Mouse (Mus musculus) neutrophil, adult 83 days (primary cell): ENCODE measurements around the gene Taf7l. TPM values are rescaled to one million over a fixed set of nuclear protein-coding genes. Genes with fewer than 3 reads are reported as not detected.

Experiments used
- total RNA-seq, 2 experiments: library from RNA; stranded (reverse); gene quantifications; one replicate each; pipeline ENCODE4 v1.2.4; 2023

Gene Taf7l
- total RNA-seq: not detected

DNA sequence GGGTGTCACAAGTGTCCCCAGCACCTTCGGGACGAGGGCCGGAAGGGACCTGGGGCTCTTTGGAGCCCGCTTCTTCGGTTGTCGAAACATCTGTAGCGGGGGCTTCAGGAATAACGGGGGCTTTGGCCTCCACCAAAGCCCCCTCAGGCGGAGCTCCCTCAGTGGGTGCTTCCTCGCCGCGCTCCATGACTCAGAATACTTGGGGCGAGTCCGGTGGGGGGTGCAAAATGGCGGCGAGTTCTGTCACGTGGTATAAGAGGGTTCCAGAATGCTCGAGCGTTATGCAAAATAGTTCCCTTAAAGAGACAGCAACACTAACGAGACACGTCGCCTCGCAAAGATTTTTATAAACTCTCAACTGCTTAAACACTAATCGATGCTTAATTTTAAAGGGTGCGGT lies at the start of gene Taf7l:
TSS of gene Taf7l (minus strand) at position 201 of the 400 bp plus-strand sequence.

Other genes starting within 250 kb of the Taf7l start
- gene Trmt2b, start 199.5 kb downstream of the Taf7l start, total RNA-seq: 10 to 100 TPM; 14.6 to 16.4 TPM
- gene Tmem35a, start 181.3 kb downstream of the Taf7l start, total RNA-seq: not detected
- 10 to 100 TPM; 11.2 to 13.1 TPM for gene Cenpi, start 168.4 kb downstream of the Taf7l start, total RNA-seq
- under 1 TPM; 0.29 to 0.42 TPM for gene Drp2, start 71.9 kb downstream of the Taf7l start, total RNA-seq
- 10 to 100 TPM; 13.0 to 13.5 TPM for gene Timm8a1, start 65.4 kb upstream of the Taf7l start, total RNA-seq
- 10 to 100 TPM; 67.8 to 68.8 TPM for gene Btk, start 107.1 kb upstream of the Taf7l start, total RNA-seq
- gene Rpl36a, start 109.2 kb upstream of the Taf7l start, total RNA-seq: 100 to 1,000 TPM; 175 to 194 TPM
- 10 to 100 TPM; 49.5 to 63.5 TPM for gene Gla, start 124.6 kb upstream of the Taf7l start, total RNA-seq
- 10 to 100 TPM; 80.1 to 88.1 TPM for gene Hnrnph2, start 124.7 kb upstream of the Taf7l start, total RNA-seq
- under 1 TPM; 0.44 to 0.82 TPM for gene Armcx4, start 210.0 kb upstream of the Taf7l start, total RNA-seq
- 1 to 10 TPM in 1 of 2 experiments, under 1 TPM in 1; 0.88 to 1.6 TPM for gene Armcx1, start 241.5 kb upstream of the Taf7l start, total RNA-seq